Mouse (Mus musculus): ENCODE measurements around the gene Tpcn2. TPM values are rescaled to one million over a fixed set of nuclear protein-coding genes. Genes with fewer than 3 reads are reported as not detected.

The Tpcn2 gene
- polyA plus RNA-seq, 1 experiment from 2014 or later: 9.1 TPM

DNA sequence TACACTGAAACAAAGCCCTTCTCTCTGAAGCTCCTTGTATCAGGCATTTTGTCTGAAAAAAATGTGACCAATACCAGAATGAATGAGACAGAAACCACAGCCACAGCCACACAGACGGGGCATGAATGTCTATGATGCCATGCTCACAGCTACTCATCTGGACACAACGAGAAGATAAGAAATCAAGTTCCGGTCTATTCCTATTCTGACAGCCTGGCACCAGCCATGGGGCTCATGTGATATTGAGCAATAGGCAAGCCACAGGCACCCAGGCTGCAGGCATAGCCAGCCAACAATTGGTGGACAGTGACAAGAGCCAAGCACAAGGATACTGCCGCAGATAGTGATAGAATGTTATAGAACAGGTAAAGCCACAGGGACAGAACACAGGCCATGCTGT, 68.3 kb downstream of the Tpcn2 start:
- ATAC-seq: no peak
- Histone ChIP-seq H3K27ac (ENCODE audit: low read length) (no peak overlapping the region), H3K4me1 (ENCODE audit: control insufficient read depth, insufficient read depth, low read length) (peaks cover 9% of the 10 kb centered on the region), H3K9ac (ENCODE audit: low read depth, low read length) (no peak overlapping the region), H3K27me3 (replicated peaks; ENCODE audit: control insufficient read depth, insufficient read depth, low read length) (no peaks in the 10 kb centered on the region), H3K4me3 (ENCODE audit: low read length) (no peak overlapping the region), H3K4me2 (ENCODE audit: low read depth, low read length) (no peak overlapping the region), H3K36me3 (ENCODE audit: control insufficient read depth, insufficient read depth, low read length) (no peaks in the 10 kb centered on the region), H3K9me3 (ENCODE audit: control insufficient read depth, low read length) (no peaks in the 10 kb centered on the region)
- WGBS: 83% methylated on average over 4 of the region's 4 CpGs

DNA sequence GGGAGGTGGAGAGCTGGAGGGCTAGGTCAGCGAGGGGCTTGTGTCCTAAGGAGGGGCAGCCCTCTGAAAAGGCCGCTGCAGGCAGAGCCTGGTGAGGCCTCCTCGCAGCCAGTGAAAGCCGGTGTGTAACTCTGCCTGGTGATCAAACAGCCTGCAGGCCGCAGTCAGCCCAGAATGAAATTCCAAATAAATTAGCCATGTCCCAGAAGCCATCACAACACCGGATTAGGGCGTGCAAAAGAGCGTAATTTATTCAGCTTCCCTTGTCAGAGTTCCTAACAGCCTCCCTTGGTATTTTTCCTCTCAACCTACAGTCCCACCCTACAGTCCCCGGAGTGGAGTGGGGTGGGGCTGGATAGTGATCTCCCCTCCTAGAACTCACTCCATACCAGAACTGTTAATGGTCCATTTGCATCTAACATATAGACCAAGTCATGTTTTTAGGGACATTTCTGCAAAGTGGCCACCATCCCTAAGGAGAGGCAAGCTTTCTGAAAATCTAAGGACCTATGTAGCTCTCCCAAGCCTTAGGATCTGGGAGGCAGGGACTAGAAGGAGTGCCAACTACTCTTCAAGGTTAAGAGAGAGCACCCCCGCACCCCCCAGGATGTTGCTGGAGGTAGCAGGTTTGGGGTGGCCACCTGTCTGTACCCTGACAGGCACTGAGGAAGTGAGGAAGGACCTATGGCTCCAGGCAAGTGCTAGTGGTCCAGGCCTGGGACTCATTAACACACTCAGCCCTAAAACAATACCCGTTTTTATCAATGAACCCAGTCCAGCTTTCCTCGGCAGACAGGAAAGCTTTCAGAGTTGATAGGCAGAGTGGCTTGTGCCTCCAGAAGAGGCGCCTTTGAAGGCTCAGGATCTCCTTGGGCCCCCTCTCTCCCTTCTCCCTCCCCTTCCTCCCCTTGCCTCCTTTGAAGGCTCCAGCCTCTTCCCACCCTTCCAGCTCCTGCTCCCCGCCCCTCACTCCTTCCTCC, 71.8 kb downstream of the Tpcn2 start:
- Histone ChIP-seq H3K36me3 (ENCODE audit: control insufficient read depth, insufficient read depth, low read length) (no peaks in the 10 kb centered on the region), H3K4me1 (ENCODE audit: control insufficient read depth, insufficient read depth, low read length) (peaks cover 17% of the 10 kb centered on the region), H3K4me2 (ENCODE audit: low read depth, low read length) (no peak overlapping the region), H3K9me3 (ENCODE audit: control insufficient read depth, low read length) (no peaks in the 10 kb centered on the region), H3K9ac (ENCODE audit: low read depth, low read length) (peak overlapping the region; percentile 39; the same call in 1 of the 2 replicates), H3K27me3 (replicated peaks; ENCODE audit: control insufficient read depth, insufficient read depth, low read length) (no peaks in the 10 kb centered on the region), H3K4me3 (ENCODE audit: low read length) (no peak overlapping the region), H3K27ac (ENCODE audit: low read length) (0 out of 2 replicates have a peak overlapping the region, but pooled peaks have one; percentile 19)
- no peak; the same call in 1 of the 2 replicates for ATAC-seq
- 24% methylated on average over 14 of the region's 14 CpGs for WGBS

DNA sequence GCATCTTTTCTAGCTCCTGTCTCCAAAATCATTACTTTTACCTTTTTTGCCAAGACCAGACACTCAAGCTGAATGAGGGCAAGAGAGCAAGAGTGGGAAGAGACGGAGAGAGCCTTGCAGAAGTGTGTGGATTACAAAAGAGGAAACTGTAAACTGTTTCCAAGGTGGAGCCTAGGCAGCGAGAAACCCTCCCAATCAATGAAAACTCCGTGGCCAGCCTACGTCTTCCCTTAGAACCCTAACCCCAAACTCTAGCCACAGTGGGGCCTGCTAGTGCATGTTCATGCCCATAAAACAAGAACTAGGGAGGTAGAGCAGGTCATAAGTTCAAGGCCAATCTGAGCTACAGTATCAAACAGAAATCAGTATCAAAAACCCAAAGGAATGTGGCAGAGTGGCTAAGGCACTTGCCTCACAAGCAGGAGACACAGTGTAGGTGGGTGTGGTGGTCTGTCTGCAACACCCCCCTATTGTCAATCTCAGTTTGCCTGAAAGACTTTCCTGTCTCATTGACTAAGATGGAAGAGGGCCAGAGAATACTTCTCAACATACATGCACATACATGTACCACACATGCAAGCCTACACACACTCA, 73.2 kb downstream of the Tpcn2 start:
- no peak overlapping the region for H3K27ac ChIP-seq (ENCODE audit: low read length)
- H3K27me3 ChIP-seq (replicated peaks; ENCODE audit: control insufficient read depth, insufficient read depth, low read length): no peaks in the 10 kb centered on the region
- H3K4me3 ChIP-seq (ENCODE audit: low read length): no peak overlapping the region
- no peak overlapping the region for H3K9ac ChIP-seq (ENCODE audit: low read depth, low read length)
- 68% methylated on average over 4 of the region's 4 CpGs for WGBS
- H3K4me1 ChIP-seq (ENCODE audit: control insufficient read depth, insufficient read depth, low read length): peaks cover 30% of the 10 kb centered on the region
- H3K36me3 ChIP-seq (ENCODE audit: control insufficient read depth, insufficient read depth, low read length): no peaks in the 10 kb centered on the region
- no peaks in the 10 kb centered on the region for H3K9me3 ChIP-seq (ENCODE audit: control insufficient read depth, low read length)
- no peak for ATAC-seq
- no peak overlapping the region for H3K4me2 ChIP-seq (ENCODE audit: low read depth, low read length)

DNA sequence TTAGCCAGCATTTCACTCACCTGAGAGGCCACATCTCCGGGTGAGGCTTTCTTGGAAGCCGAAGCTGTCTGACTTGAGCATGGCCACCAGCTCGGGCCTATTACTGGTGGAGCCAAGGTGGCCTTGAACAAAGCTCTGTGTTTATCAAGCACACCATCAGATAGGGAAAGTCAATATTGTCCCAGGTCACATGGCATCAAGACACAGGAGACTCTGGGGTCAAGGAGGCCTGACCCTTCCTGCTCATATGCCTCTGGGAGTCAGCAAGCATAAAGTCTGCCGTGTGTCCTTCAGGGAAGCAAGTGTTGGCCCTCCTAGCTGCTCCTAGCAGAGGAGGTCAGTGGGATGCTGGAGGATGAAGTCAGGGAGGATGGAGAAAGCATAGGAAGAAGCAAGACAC, 75.8 kb downstream of the Tpcn2 start, which contains the start of gene 1810010D01Rik:
Gene 1810010D01Rik, minus strand, starts transcription at position 114 of the 400 bp plus-strand sequence.
- ATAC-seq: no peak
- Histone ChIP-seq H3K9me3 (ENCODE audit: control insufficient read depth, low read length) (no peaks in the 10 kb centered on the region), H3K4me1 (ENCODE audit: control insufficient read depth, insufficient read depth, low read length) (peaks cover 32% of the 10 kb centered on the region), H3K27me3 (replicated peaks; ENCODE audit: control insufficient read depth, insufficient read depth, low read length) (no peaks in the 10 kb centered on the region), H3K9ac (ENCODE audit: low read depth, low read length) (peak within 1 kb of the TSS; percentile 80; the same call in 1 of the 2 replicates), H3K36me3 (ENCODE audit: control insufficient read depth, insufficient read depth, low read length) (no peaks in the 10 kb centered on the region), H3K4me3 (ENCODE audit: low read length) (no peak within 1 kb of the TSS), H3K4me2 (ENCODE audit: low read depth, low read length) (no peak within 1 kb of the TSS), H3K27ac (ENCODE audit: low read length) (peak within 1 kb of the TSS; percentile 91)
- 63% methylated on average over 4 of the region's 4 CpGs for WGBS

GRCm38 (mm10) chr7:145206801-145207200, 77.0 kb downstream of the Tpcn2 start:
- H3K9me3 ChIP-seq (ENCODE audit: control insufficient read depth, low read length): no peaks in the 10 kb centered on the region
- H3K4me3 ChIP-seq (ENCODE audit: low read length): no peak overlapping the region
- 76% methylated on average over 6 of the region's 6 CpGs for WGBS
- peaks cover 27% of the 10 kb centered on the region for H3K4me1 ChIP-seq (ENCODE audit: control insufficient read depth, insufficient read depth, low read length)
- peak overlapping the region; percentile 57 for H3K4me2 ChIP-seq (ENCODE audit: low read depth, low read length)
- ATAC-seq: no peak
- peak overlapping the region; percentile 91 for H3K27ac ChIP-seq (ENCODE audit: low read length)
- H3K27me3 ChIP-seq (replicated peaks; ENCODE audit: control insufficient read depth, insufficient read depth, low read length): no peaks in the 10 kb centered on the region
- no peaks in the 10 kb centered on the region for H3K36me3 ChIP-seq (ENCODE audit: control insufficient read depth, insufficient read depth, low read length)
- peak overlapping the region; percentile 80 for H3K9ac ChIP-seq (ENCODE audit: low read depth, low read length)

DNA sequence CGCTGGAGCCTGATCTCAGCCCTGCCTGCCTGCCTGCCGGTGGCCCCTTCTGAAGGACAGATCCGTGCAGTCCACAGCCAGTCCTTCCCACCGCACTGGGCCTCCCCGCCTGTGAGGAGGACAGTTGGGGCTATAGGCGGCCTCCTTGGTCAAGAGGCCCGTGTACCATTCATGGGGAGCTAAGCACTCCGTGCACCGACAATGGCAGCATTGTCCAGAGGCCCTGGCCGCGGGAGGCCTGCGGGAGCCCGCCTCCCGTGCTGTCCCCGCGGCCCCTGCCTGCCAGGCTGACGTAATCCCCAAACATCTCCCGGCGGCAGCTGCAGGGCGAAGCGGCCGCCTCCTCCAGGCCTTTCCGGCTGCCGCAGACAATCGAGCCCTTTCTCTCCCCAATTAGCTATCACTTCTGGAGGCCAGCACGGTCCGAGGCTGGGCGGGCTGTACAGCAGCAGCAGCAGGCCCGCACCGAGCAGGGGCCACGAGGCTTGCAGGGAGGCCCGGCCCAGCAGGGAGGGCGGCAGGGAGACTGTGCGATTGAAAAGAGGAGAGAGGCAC, 77.7 kb downstream of the Tpcn2 start:
- Histone ChIP-seq H3K27me3 (replicated peaks; ENCODE audit: control insufficient read depth, insufficient read depth, low read length) (no peaks in the 10 kb centered on the region), H3K36me3 (ENCODE audit: control insufficient read depth, insufficient read depth, low read length) (no peaks in the 10 kb centered on the region), H3K4me1 (ENCODE audit: control insufficient read depth, insufficient read depth, low read length) (peaks cover 23% of the 10 kb centered on the region), H3K9ac (ENCODE audit: low read depth, low read length) (peak overlapping the region; percentile 80), H3K4me2 (ENCODE audit: low read depth, low read length) (peak overlapping the region; percentile 57), H3K4me3 (ENCODE audit: low read length) (peak overlapping the region; percentile 25), H3K9me3 (ENCODE audit: control insufficient read depth, low read length) (peaks cover 2% of the 10 kb centered on the region; the same call in 1 of the 2 replicates), H3K27ac (ENCODE audit: low read length) (peak overlapping the region; percentile 91)
- 1% methylated on average over 34 of the region's 34 CpGs for WGBS
- ATAC-seq: peak; percentile 94

DNA sequence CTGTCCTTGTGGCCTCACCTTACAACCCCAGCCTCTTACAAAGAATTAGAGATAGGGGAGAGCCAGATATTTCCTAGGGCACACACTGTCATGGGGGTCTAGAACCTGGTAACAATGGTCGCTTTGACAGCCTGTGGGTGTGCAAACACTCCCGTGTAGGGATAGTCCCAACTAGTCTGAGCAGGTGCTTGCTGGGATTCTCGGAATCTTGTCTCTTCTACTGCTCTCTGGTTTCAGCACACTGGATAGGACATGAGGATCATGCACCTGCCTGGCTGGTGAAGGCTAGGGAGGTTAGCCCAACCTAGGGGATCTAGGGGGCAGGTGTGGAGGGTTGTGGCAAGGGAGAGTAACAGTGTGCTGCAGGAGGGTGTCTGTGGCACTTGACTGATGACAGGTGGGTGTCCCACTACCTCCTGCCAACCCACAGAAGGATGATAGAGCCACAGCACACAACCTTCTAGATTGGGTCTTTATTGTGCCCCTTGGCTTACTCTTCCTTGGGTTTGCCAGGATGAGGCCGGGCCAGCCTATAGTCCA, 78.4 kb downstream of the Tpcn2 start:
- Histone ChIP-seq H3K4me3 (ENCODE audit: low read length) (no peak overlapping the region), H3K27me3 (replicated peaks; ENCODE audit: control insufficient read depth, insufficient read depth, low read length) (no peaks in the 10 kb centered on the region)

DNA sequence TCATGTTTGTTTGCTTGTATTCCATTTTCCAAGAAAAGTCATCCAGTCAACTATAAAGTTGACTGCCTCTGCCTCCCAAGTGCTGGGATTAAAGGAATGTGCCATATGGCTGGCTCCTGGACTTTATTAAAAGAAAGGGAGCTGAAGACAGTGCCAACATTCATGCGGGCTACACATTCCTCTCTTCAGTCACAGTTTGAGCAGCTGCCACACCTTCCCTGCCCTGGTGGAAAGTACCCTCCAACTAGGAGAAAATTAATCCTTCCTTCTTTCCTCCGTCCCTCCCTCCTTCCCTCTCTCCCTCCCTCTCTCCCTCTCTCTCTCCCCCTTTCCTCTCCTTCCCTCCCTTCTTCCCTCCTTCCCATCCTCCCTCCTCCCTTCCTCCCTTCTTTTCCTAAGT, 84.1 kb downstream of the Tpcn2 start:
- no peak overlapping the region for H3K4me3 ChIP-seq (ENCODE audit: low read length)
- no peaks in the 10 kb centered on the region for H3K36me3 ChIP-seq (ENCODE audit: control insufficient read depth, insufficient read depth, low read length)
- WGBS: 54% methylated on average over 2 of the region's 2 CpGs

More for the DNA sequence above, 78.4 kb downstream of the Tpcn2 start:
- peaks cover 2% of the 10 kb centered on the region; the same call in 1 of the 2 replicates for H3K9me3 ChIP-seq (ENCODE audit: control insufficient read depth, low read length)
- H3K36me3 ChIP-seq (ENCODE audit: control insufficient read depth, insufficient read depth, low read length): no peaks in the 10 kb centered on the region
- H3K9ac ChIP-seq (ENCODE audit: low read depth, low read length): peak overlapping the region; percentile 80
- peaks cover 23% of the 10 kb centered on the region for H3K4me1 ChIP-seq (ENCODE audit: control insufficient read depth, insufficient read depth, low read length)
- H3K27ac ChIP-seq (ENCODE audit: low read length): peak overlapping the region; percentile 91
- ATAC-seq: no peak
- 85% methylated on average over 4 of the region's 4 CpGs for WGBS
- peak overlapping the region; percentile 57; the same call in 1 of the 2 replicates for H3K4me2 ChIP-seq (ENCODE audit: low read depth, low read length)

More for the DNA sequence above, 84.1 kb downstream of the Tpcn2 start:
- Histone ChIP-seq H3K9ac (ENCODE audit: low read depth, low read length) (no peak overlapping the region), H3K9me3 (ENCODE audit: control insufficient read depth, low read length) (peaks cover 2% of the 10 kb centered on the region; the same call in 1 of the 2 replicates), H3K27me3 (replicated peaks; ENCODE audit: control insufficient read depth, insufficient read depth, low read length) (no peaks in the 10 kb centered on the region), H3K4me2 (ENCODE audit: low read depth, low read length) (no peak overlapping the region), H3K27ac (ENCODE audit: low read length) (no peak overlapping the region), H3K4me1 (ENCODE audit: control insufficient read depth, insufficient read depth, low read length) (peaks cover 18% of the 10 kb centered on the region)
- ATAC-seq: no peak
